Mouse (Mus musculus) spleen, adult 2 months (tissue): ENCODE results near the gene Fam189a1. TPM values are rescaled to one million over a fixed set of nuclear protein-coding genes. Genes with fewer than 3 reads are reported as not detected.

Experiments
- DNase-seq, 2 experiments: peaks; one replicate each; pipeline versions ENCODE4 v3.0.0 to v3.0.0-alpha.2; 2012 to 2021; ENCODE audit warnings: low spot score in 2 of 2, low read depth in 1 of 2
- H3K27ac ChIP-seq: fragments of 200-500 bp; 2 replicates; pipeline ENCODE4 v1.5.1; 2012; ENCODE audit warnings: low read length, inconsistent platforms; ENCODE audit not compliant: insufficient read depth
- H3K27me3 ChIP-seq: fragments of 200-500 bp; 2 replicates; pipeline ENCODE4 v1.6.1; 2012; ENCODE audit warnings: mild to moderate bottlenecking, moderate library complexity, low read length, inconsistent platforms; ENCODE audit not compliant: control insufficient read depth, insufficient read depth
- H3K36me3 ChIP-seq: fragments of 200-500 bp; 2 replicates; pipeline ENCODE4 v1.6.1; 2012; ENCODE audit warnings: mild to moderate bottlenecking, low read length, inconsistent platforms; ENCODE audit not compliant: control insufficient read depth, insufficient read depth
- H3K4me1 ChIP-seq: fragments of 200-500 bp; 2 replicates; pipeline ENCODE4 v1.6.1; 2011; ENCODE audit warnings: inconsistent platforms; ENCODE audit not compliant: control insufficient read depth, insufficient read depth, insufficient read length
- H3K4me3 ChIP-seq: fragments of 200-500 bp; 2 replicates; pipeline ENCODE4 v1.5.1; 2011; ENCODE audit warnings: mild to moderate bottlenecking, inconsistent platforms; ENCODE audit not compliant: insufficient read depth, insufficient read length; ENCODE audit errors: extremely low read depth
- CTCF ChIP-seq: fragments of 200-500 bp; IDR thresholded peaks from 2 replicates; pipeline ENCODE4 v1.5.1; 2011; ENCODE audit warnings: mild to moderate bottlenecking, inconsistent platforms; ENCODE audit not compliant: insufficient read depth, insufficient read length, insufficient replicate concordance; ENCODE audit errors: extremely low read depth
- POLR2A ChIP-seq: fragments of 200-500 bp; IDR thresholded peaks from 2 replicates; pipeline ENCODE4 v1.6.1; 2011; ENCODE audit warnings: low read depth, low read length, inconsistent platforms
- whole genome bisulfite sequencing: fragments of 180-500 bp; shearing (Covaris S2); methylation state at CpG from one replicate; pipeline ENCODE4 v1.1.7; 2018; 5-methylcytosine and 5-hydroxymethylcytosine counted together
- polyA plus RNA-seq: library from polyadenylated mRNA; depleted of rRNA; stranded (reverse); fragments of >200 nt; gene quantifications from 2 replicates; pipeline ENCODE4 v1.2.3, GENCODE M21; 2012

The Fam189a1 gene
- polyA plus RNA-seq, 1 experiment = 0.04 TPM

DNA sequence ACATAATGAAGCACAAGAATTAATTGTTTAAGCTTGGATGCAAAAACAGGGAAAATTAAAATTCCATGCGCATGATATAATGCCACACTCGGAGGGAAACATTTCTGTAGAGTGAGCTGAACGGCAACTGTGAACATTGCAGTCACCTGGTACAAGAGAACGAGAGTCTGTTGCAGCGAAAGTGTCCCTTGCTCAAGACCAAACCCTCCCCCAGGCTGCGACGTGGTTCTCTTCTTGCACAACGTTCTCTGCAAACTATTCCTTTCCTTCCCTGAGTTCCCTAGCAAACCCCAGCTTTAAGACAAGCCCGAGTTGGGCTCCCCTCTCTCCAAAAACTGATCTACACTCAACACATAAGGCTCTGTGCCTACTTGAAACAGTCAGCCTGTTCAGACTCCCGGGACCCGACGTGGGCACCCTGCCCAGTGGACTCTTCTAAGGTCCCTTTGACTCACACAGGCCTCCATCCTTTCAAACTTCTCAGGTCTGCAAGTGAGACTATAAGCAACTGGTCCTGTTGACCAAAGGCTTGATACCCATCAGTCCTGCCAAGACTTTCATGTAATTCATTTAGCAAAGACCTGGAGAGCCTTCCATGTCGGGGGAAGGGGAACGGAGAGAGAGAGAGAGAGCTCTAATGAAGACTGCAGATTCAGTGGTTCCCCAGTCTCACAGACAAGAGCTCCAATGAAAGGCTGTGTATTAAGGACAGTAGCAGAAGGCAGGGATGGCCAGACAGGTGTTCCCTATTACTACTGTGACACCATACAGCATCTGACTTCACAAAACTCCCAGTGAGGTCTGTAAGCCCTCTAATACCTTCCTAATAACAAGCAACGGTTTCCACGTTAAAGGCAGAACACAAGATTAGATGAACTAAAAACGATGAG, 51.9 kb downstream of the Fam189a1 start:
- TF ChIP-seq CTCF (no peak), POLR2A (no peak)
- no peaks in the 10 kb centered on the region for H3K27me3 ChIP-seq
- no peaks in the 10 kb centered on the region for H3K4me1 ChIP-seq
- no peak overlapping the region for H3K4me3 ChIP-seq
- H3K27ac ChIP-seq = no peak overlapping the region
- no peak for DNase-seq
- H3K36me3 ChIP-seq = no peaks in the 10 kb centered on the region
- WGBS = 87% methylated on average over 17 of the region's 17 CpGs

DNA sequence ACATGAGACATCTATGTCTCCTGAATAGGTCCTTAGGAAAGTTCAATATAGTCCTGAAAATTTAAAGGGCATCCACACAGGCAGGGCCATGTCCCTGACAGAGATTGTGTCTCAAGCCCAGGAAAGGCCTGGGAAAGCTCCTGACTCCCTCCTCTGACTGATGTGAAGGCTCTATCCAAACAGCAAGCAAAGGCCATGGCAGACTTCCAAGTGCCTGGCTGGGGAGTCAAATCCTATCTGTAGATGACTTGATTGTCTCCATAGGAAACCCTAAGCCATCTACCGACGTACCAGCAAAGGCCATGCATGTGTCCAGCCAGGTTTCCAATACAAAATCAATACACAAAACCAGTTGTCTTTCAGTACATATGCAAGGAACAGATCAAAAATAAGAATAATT, 54.7 kb downstream of the Fam189a1 start:
- DNase-seq = no peak
- H3K27ac ChIP-seq = no peak overlapping the region
- H3K27me3 ChIP-seq = no peaks in the 10 kb centered on the region
- no peak for TF ChIP-seq POLR2A
- TF ChIP-seq CTCF = no peak
- 93% methylated on average over 2 of the region's 2 CpGs for WGBS
- no peaks in the 10 kb centered on the region for H3K4me1 ChIP-seq
- no peak overlapping the region for H3K4me3 ChIP-seq
- no peaks in the 10 kb centered on the region for H3K36me3 ChIP-seq

DNA sequence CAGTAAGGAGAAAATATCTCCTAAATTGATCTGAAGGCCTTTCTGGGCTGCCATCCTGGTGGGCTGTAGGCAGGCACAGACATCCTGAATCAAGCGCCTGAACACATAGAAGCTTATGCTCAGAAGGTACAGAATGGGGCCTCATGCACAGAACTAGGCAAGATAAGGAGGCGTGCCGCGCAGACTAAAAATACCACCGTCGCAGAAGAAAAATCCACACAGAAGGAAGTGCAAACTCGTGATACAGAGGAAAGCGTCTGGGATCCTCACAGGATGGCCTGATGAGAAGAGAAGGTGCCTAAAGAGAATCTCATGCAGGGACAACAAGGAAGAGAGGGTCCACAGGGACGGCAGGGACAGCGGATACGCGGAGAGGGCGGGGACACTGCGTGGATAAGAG, 58.7 kb downstream of the Fam189a1 start:
- no peak for DNase-seq
- no peaks in the 10 kb centered on the region for H3K27me3 ChIP-seq
- WGBS = 55% methylated on average over 14 of the region's 14 CpGs
- H3K4me1 ChIP-seq = no peaks in the 10 kb centered on the region
- no peak for TF ChIP-seq POLR2A
- TF ChIP-seq CTCF = no peak
- no peak overlapping the region for H3K27ac ChIP-seq
- no peak overlapping the region for H3K4me3 ChIP-seq
- H3K36me3 ChIP-seq = no peaks in the 10 kb centered on the region

- no peak for DNase-seq
- H3K36me3 ChIP-seq = no peaks in the 10 kb centered on the region
- H3K27ac ChIP-seq = no peak overlapping the region
- H3K27me3 ChIP-seq = no peaks in the 10 kb centered on the region
- H3K4me3 ChIP-seq = no peak overlapping the region
- 79% methylated on average over 5 of the region's 5 CpGs for WGBS
- TF ChIP-seq CTCF (no peak), POLR2A (no peak)
- H3K4me1 ChIP-seq = no peaks in the 10 kb centered on the region
Measured at GRCm38 (mm10) chr7:65095631-65096107, 60.7 kb downstream of the Fam189a1 start.

GRCm38 (mm10) chr7:65093314-65093713, 63.1 kb downstream of the Fam189a1 start:
- no peak overlapping the region for H3K4me3 ChIP-seq
- no peak for TF ChIP-seq POLR2A
- no peak for TF ChIP-seq CTCF
- no peaks in the 10 kb centered on the region for H3K36me3 ChIP-seq
- WGBS = 72% methylated on average over 4 of the region's 4 CpGs
- no peak for DNase-seq
- no peaks in the 10 kb centered on the region for H3K4me1 ChIP-seq
- H3K27ac ChIP-seq = no peak overlapping the region
- H3K27me3 ChIP-seq = no peaks in the 10 kb centered on the region

- no peaks in the 10 kb centered on the region for H3K36me3 ChIP-seq
- no peaks in the 10 kb centered on the region for H3K4me1 ChIP-seq
- no peak overlapping the region for H3K27ac ChIP-seq
- no peak for DNase-seq
- 82% methylated on average over 4 of the region's 4 CpGs for WGBS
- H3K27me3 ChIP-seq = no peaks in the 10 kb centered on the region
- no peak for TF ChIP-seq CTCF
- no peak for TF ChIP-seq POLR2A
- H3K4me3 ChIP-seq = no peak overlapping the region
Measured at GRCm38 (mm10) chr7:65091486-65091885, 64.9 kb downstream of the Fam189a1 start.

GRCm38 (mm10) chr7:65085972-65086371, 70.4 kb downstream of the Fam189a1 start:
- no peak overlapping the region for H3K4me3 ChIP-seq
- H3K36me3 ChIP-seq = no peaks in the 10 kb centered on the region
- no peak for DNase-seq
- TF ChIP-seq CTCF (no peak), POLR2A (no peak)
- WGBS = 23% methylated on average over 6 of the region's 6 CpGs
- no peaks in the 10 kb centered on the region for H3K4me1 ChIP-seq
- H3K27me3 ChIP-seq = no peaks in the 10 kb centered on the region
- no peak overlapping the region for H3K27ac ChIP-seq
